Mouse (Mus musculus): ENCODE measurements around the gene Psma6. TPM values are rescaled to one million over a fixed set of nuclear protein-coding genes. Genes with fewer than 3 reads are reported as not detected.
A peak's percentile ranks its signal among the peaks of the same experiment; 100 is the strongest.

Psma6 gene
- polyA plus RNA-seq, 1 experiment from 2014 or later, result 358 TPM

DNA sequence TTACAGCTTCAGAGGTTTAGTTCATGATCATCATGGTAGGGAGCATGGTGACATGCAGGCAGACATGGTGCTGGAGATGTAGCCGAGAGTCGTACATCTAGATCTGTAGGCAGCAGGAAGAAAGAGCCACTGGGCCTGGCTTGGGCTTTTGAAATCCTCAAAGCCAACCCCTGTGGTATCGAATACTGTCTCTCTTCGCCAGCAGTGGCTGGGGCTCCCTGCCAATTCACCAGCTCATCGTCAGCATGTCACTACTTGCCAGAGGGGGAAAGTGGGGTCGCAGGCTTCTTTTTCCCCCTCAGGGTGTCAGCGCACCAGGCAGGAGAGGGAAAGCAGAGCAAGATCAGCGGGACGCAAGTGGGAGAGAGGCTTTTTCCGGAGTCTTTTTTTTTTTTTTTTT, 71.2 kb downstream of the Psma6 start:
- Histone ChIP-seq H3K4me3 (ENCODE audit: low read depth, low read length) (no peak overlapping the region), H3K4me1 (replicated peaks; ENCODE audit: control insufficient read depth, insufficient read depth) (peaks cover 9% of the 10 kb centered on the region; the same call in 1 of the 2 replicates), H3K9ac (ENCODE audit: low read length) (no peak overlapping the region), H3K4me2 (replicated peaks; ENCODE audit: low read depth) (no peak overlapping the region), H3K27ac (replicated peaks) (no peak overlapping the region), H3K9me3 (ENCODE audit: control insufficient read depth, low read length) (no peaks in the 10 kb centered on the region), H3K27me3 (ENCODE audit: control insufficient read depth, insufficient read depth, low read length) (no peaks in the 10 kb centered on the region), H3K36me3 (ENCODE audit: control insufficient read depth, insufficient read depth, low read length) (no peaks in the 10 kb centered on the region)
- 79% methylated on average over 9 of the region's 10 CpGs for WGBS
- TF ChIP-seq EP300 (optimal IDR thresholded peaks at IDR 0.05), result no peak
- TF ChIP-seq CTCF (IDR thresholded peaks at IDR 0.05; ENCODE audit: low read depth), result no peak
- no peak for DNase-seq (ENCODE audit: low spot score)
- no peak for ATAC-seq (ENCODE audit: low FRiP score, low TSS enrichment)

DNA sequence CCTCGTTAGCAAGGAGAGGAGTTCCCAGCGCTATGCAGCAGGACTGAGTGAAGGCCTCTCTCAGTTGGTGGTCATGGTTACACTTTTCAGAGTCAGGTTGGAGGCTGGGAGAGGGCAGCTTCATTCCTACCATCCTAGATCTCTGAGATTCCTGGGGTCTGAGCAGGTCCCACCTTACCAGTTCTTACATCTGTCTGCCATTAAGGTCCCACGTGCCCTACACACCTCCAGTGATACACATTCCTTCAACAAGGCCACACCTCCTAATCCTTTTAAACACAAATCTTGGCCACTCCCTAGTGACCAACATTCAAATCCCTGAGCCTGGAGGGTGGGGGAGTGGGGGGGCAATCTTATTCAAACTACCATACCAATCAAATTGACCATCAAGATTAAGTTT, 72.1 kb downstream of the Psma6 start:
- no peak overlapping the region for H3K4me2 ChIP-seq (replicated peaks; ENCODE audit: low read depth)
- ATAC-seq (ENCODE audit: low FRiP score, low TSS enrichment) (no peak), DNase-seq (ENCODE audit: low spot score) (no peak)
- no peaks in the 10 kb centered on the region for H3K36me3 ChIP-seq (ENCODE audit: control insufficient read depth, insufficient read depth, low read length)
- no peaks in the 10 kb centered on the region for H3K9me3 ChIP-seq (ENCODE audit: control insufficient read depth, low read length)
- no peak overlapping the region for H3K4me3 ChIP-seq (ENCODE audit: low read depth, low read length)
- H3K4me1 ChIP-seq (replicated peaks; ENCODE audit: control insufficient read depth, insufficient read depth), result peaks cover 11% of the 10 kb centered on the region; the same call in 1 of the 2 replicates
- H3K9ac ChIP-seq (ENCODE audit: low read length), result no peak overlapping the region
- H3K27ac ChIP-seq (replicated peaks), result no peak overlapping the region
- TF ChIP-seq EP300 (optimal IDR thresholded peaks at IDR 0.05), result no peak
- no peak for TF ChIP-seq CTCF (IDR thresholded peaks at IDR 0.05; ENCODE audit: low read depth)
- 69% methylated on average over 3 of the region's 3 CpGs for WGBS
- H3K27me3 ChIP-seq (ENCODE audit: control insufficient read depth, insufficient read depth, low read length), result no peaks in the 10 kb centered on the region

DNA sequence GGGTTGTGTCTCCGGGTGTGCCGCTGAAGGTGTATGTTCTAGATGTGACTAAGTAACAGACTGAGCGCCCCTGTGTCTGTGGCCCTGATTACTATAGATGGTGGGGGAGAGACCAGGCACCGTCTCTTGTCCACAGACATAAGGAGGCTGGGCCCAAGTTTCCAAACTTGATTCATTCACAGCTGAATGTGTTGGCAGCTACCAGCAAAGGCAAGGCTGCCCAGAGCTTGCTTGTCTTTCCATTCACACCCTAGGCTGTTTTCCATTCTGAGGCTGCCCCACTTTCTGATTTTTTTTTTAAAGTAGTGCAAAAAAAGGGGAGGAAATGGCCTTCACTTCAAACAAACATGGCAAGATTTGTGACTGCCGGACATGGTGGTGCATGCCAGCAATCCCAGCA, 72.9 kb downstream of the Psma6 start:
- Histone ChIP-seq H3K9ac (ENCODE audit: low read length) (no peak overlapping the region), H3K27me3 (ENCODE audit: control insufficient read depth, insufficient read depth, low read length) (no peaks in the 10 kb centered on the region), H3K36me3 (ENCODE audit: control insufficient read depth, insufficient read depth, low read length) (no peaks in the 10 kb centered on the region), H3K9me3 (ENCODE audit: control insufficient read depth, low read length) (no peaks in the 10 kb centered on the region), H3K4me3 (ENCODE audit: low read depth, low read length) (no peak overlapping the region), H3K4me1 (replicated peaks; ENCODE audit: control insufficient read depth, insufficient read depth) (peaks cover 16% of the 10 kb centered on the region; the same call in 1 of the 2 replicates), H3K27ac (replicated peaks) (no peak overlapping the region), H3K4me2 (replicated peaks; ENCODE audit: low read depth) (no peak overlapping the region)
- WGBS, result 77% methylated on average over 5 of the region's 5 CpGs
- TF ChIP-seq EP300 (optimal IDR thresholded peaks at IDR 0.05) (no peak), CTCF (IDR thresholded peaks at IDR 0.05; ENCODE audit: low read depth) (no peak)
- ATAC-seq (ENCODE audit: low FRiP score, low TSS enrichment), result no peak
- no peak for DNase-seq (ENCODE audit: low spot score)

DNA sequence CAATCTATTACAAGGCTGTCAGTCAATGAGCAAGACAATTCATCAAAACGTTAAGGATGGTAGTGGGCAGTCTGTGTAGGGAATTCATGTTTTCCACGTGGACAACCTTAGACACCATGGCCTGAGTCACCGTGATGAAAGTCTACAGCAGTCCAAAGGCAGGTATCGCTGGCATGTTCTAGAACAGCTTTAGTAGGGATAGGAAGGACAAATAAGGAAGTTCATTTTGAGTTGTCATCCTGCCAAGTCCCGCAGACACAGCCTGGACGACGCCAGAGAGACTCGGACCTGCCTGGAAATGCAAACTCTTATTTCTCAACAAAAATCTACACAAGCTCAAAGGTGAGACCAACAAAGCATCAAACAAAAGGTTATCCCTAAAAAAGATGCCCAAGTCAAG, 75.7 kb downstream of the Psma6 start:
- Histone ChIP-seq H3K4me2 (replicated peaks; ENCODE audit: low read depth) (no peak overlapping the region), H3K4me3 (ENCODE audit: low read depth, low read length) (no peak overlapping the region), H3K9ac (ENCODE audit: low read length) (no peak overlapping the region), H3K4me1 (replicated peaks; ENCODE audit: control insufficient read depth, insufficient read depth) (peaks cover 16% of the 10 kb centered on the region), H3K9me3 (ENCODE audit: control insufficient read depth, low read length) (no peaks in the 10 kb centered on the region), H3K27ac (replicated peaks) (peak overlapping the region; percentile 65), H3K27me3 (ENCODE audit: control insufficient read depth, insufficient read depth, low read length) (no peaks in the 10 kb centered on the region), H3K36me3 (ENCODE audit: control insufficient read depth, insufficient read depth, low read length) (no peaks in the 10 kb centered on the region)
- ATAC-seq (ENCODE audit: low FRiP score, low TSS enrichment), result peak; percentile 80
- DNase-seq (ENCODE audit: low spot score), result peak; percentile 66
- 29% methylated on average over 8 of the region's 8 CpGs for WGBS
- no peak for TF ChIP-seq EP300 (optimal IDR thresholded peaks at IDR 0.05)
- no peak for TF ChIP-seq CTCF (IDR thresholded peaks at IDR 0.05; ENCODE audit: low read depth)

DNA sequence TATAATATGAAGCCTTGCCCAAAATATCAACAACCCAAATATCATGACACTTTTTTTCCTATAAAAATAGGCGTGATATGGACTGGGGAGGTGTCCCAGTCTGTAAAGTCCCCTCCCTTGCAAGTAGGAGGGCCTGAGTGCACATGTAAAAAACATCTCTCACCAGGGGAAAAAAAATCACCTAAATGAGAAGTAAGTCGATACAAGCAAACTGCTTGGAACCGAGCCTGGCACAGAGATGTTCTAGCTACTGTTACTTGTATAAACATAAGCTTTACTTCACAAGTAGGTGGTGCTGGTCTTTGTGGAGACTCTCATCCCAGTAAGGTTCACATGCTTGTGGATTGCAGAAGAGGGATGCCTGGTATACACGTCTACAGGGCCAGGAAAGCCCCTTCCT, 76.9 kb downstream of the Psma6 start:
- no peaks in the 10 kb centered on the region for H3K27me3 ChIP-seq (ENCODE audit: control insufficient read depth, insufficient read depth, low read length)
- DNase-seq (ENCODE audit: low spot score) (no peak), ATAC-seq (ENCODE audit: low FRiP score, low TSS enrichment) (no peak)
- H3K9ac ChIP-seq (ENCODE audit: low read length), result no peak overlapping the region
- H3K27ac ChIP-seq (replicated peaks), result peak overlapping the region; percentile 86
- no peak overlapping the region for H3K4me2 ChIP-seq (replicated peaks; ENCODE audit: low read depth)
- H3K9me3 ChIP-seq (ENCODE audit: control insufficient read depth, low read length), result no peaks in the 10 kb centered on the region
- peak; percentile 29; the same call in 1 of the 2 replicates for TF ChIP-seq CTCF (IDR thresholded peaks at IDR 0.05; ENCODE audit: low read depth)
- TF ChIP-seq EP300 (optimal IDR thresholded peaks at IDR 0.05), result no peak
- H3K36me3 ChIP-seq (ENCODE audit: control insufficient read depth, insufficient read depth, low read length), result no peaks in the 10 kb centered on the region
- H3K4me1 ChIP-seq (replicated peaks; ENCODE audit: control insufficient read depth, insufficient read depth), result peaks cover 20% of the 10 kb centered on the region
- no peak overlapping the region for H3K4me3 ChIP-seq (ENCODE audit: low read depth, low read length)
- whole genome bisulfite sequencing, result 31% methylated on average over 4 of the region's 4 CpGs

DNA sequence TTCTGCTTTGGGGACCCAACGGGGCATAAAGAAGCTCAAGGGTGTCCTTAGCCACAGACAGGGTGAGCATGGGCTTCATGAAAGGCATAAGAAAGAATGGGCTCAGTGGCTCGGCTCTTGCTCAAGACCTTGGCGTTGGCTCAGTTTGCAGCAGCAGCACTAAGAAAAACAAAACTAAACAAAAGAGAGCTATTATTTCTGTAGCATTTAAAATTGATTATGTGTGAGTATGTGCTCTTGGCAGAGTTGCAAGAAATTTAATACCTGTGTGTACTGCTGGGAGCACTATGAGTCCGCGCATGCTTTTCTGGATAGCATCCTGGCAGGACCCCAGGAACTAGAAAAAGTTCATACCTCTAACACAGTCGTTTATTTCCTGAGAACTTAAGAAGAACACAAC, 77.7 kb downstream of the Psma6 start:
- H3K4me1 ChIP-seq (replicated peaks; ENCODE audit: control insufficient read depth, insufficient read depth), result peaks cover 20% of the 10 kb centered on the region
- no peak overlapping the region for H3K4me3 ChIP-seq (ENCODE audit: low read depth, low read length)
- H3K27ac ChIP-seq (replicated peaks), result peak overlapping the region; percentile 86
- H3K36me3 ChIP-seq (ENCODE audit: control insufficient read depth, insufficient read depth, low read length), result no peaks in the 10 kb centered on the region
- TF ChIP-seq CTCF (IDR thresholded peaks at IDR 0.05; ENCODE audit: low read depth), result no peak
- TF ChIP-seq EP300 (optimal IDR thresholded peaks at IDR 0.05), result no peak
- no peaks in the 10 kb centered on the region for H3K9me3 ChIP-seq (ENCODE audit: control insufficient read depth, low read length)
- no peak for DNase-seq (ENCODE audit: low spot score)
- no peak overlapping the region for H3K9ac ChIP-seq (ENCODE audit: low read length)
- no peaks in the 10 kb centered on the region for H3K27me3 ChIP-seq (ENCODE audit: control insufficient read depth, insufficient read depth, low read length)
- WGBS, result 25% methylated on average over 6 of the region's 6 CpGs
- no peak overlapping the region for H3K4me2 ChIP-seq (replicated peaks; ENCODE audit: low read depth)
- no peak for ATAC-seq (ENCODE audit: low FRiP score, low TSS enrichment)

Data from stomach, postnatal 0 days (tissue).